Mouse (Mus musculus): ENCODE data around the gene Eno4.

- TF ChIP-seq POLR2A (IDR thresholded peaks at IDR 0.05; ENCODE audit: insufficient read depth, low read depth, low read length) (no peak), CTCF (IDR thresholded peaks at IDR 0.05; ENCODE audit: insufficient read depth, low read depth, low read length) (no peak)
These were observed 10.2 kb upstream of the Eno4 start for GRCm38 (mm10) chr19:58933062-58933461.

Measured in olfactory bulb, adult 2 months (tissue).